Mouse (Mus musculus) hematopoietic stem cell, adult 5-6 weeks (primary cell): ENCODE results near the gene Trir. TPM values are rescaled to one million over a fixed set of nuclear protein-coding genes. Genes with fewer than 3 reads are reported as not detected.
A peak's percentile ranks its signal among the peaks of the same experiment; 100 is the strongest.

Experiments
- ATAC-seq, 2 experiments: fragments of 125-278 bp in 1 of 2; replicated peaks in 1 of 2; 2 replicates each; pipeline ENCODE4 v1.8.0; 2016 to 2017; ENCODE audit warnings: inconsistent platforms in 2 of 2, mild to moderate bottlenecking in 2 of 2, moderate number of reproducible peaks in 2 of 2, low read depth in 1 of 2, moderate TSS enrichment in 1 of 2; ENCODE audit not compliant: low FRiP score in 2 of 2, poor library complexity in 2 of 2, severe bottlenecking in 2 of 2, insufficient read depth in 1 of 2, low TSS enrichment in 1 of 2
- total RNA-seq: library from RNA; stranded (forward); fragments of 172-1452, 232-1000 nt; gene quantifications from 2 replicates; pipeline ENCODE4 v1.2.3, GENCODE M21; 2017

The Trir gene
- total RNA-seq, 1 experiment from 2014 or later = 245 TPM

GRCm38 (mm10) chr8:84989810-84990209, 36.8 kb upstream of the Trir start:
- peak; percentile 43 to 51; a peak in 3 of 4 replicates for ATAC-seq

- peak; percentile 79 to 87 for ATAC-seq
Observed at GRCm38 (mm10) chr8:84990349-84990748, 36.3 kb upstream of the Trir start, which contains the start of gene Hook2. Hook2 (plus strand) TSS chr8:84990603.

- peak in 1 of 2 experiments; percentile 8; a peak in 1 of 4 replicates for ATAC-seq
Observed at GRCm38 (mm10) chr8:84990836-84991235, 35.8 kb upstream of the Trir start.

DNA sequence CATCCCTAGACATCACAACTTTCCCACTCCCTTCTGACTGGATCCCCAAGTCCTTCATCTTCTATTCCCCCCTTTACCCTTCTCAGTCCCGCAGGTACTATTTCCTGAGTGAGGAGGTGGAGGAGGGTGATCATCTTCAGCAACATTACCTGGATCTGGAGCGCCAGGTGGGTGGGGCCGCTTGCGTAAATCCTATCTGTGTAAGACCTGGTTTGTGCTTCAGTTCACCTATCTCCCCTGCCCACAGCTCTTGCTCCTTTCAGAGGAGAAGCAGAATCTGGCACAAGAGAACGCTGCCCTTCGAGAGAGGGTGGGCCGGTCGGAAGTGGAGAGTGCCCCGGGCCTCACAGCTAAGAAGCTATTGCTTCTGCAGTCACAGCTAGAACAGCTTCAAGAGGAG, 32.2 kb upstream of the Trir start:
- ATAC-seq = no peak

GRCm38 (mm10) chr8:84995680-84996079, 30.9 kb upstream of the Trir start:
- ATAC-seq = no peak

- ATAC-seq = no peak
Observed at GRCm38 (mm10) chr8:84996978-84997377, 29.6 kb upstream of the Trir start.

GRCm38 (mm10) chr8:84997649-84998295, 28.9 kb upstream of the Trir start:
- peak; percentile 96 to 99 for ATAC-seq

- ATAC-seq = 0 out of 4 replicates have a peak, but pooled peaks of 1 of the 2 experiments have one; percentile 16
Observed at GRCm38 (mm10) chr8:85007686-85008085, 18.9 kb upstream of the Trir start.

DNA sequence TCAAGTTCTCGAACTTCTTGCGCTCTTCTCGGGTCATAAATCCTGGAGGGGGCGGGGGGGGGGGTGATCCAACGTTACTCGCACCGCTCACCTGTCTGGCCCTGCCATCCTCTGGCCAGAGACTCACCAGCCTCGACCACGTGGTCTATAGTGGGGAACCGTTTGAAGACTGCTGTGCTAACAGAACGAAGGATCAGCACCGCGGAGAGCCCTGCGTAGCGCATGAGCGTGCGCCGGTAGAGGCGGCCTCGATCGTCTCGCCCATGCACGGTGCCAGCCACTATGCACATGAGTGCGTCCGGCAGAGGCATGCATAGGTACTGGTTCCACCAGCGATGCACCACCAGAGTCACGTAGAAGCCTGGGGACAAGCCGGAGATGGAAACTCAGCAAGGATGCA, 15.4 kb upstream of the Trir start:
- ATAC-seq = peak in 1 of 2 experiments; percentile 31; a peak in 1 of 4 replicates

DNA sequence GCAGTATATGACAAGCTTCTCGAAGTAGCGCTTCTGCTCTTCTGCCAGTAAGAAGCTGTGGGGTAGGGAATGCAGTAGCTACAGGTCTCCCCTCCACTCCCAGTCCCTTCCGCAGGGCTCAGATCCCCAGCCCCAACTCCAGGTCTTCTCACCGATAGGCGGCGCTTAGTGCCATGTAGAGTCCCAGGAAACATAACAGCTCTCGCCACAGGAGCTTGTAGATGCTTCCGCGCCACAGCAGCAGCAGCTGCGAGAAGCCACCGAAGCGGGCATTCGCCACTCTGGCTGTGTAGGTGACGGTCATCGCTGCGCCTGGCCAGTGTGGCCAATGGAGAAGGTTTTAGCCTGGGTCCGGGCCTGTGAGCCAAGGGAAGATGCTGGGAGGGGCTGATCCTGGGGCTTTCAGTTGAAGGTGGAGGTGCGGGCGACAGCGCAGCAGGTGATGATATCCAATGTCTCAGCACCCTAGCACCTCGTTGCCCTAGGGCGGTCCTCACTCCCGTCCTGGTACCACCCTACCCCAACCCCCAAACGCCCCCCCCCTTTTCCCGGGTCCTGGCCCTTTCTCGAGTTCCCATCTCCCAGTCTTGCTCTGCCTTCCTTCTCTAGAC, 13.3 kb upstream of the Trir start:
- ATAC-seq = peak; percentile 73 to 79

DNA sequence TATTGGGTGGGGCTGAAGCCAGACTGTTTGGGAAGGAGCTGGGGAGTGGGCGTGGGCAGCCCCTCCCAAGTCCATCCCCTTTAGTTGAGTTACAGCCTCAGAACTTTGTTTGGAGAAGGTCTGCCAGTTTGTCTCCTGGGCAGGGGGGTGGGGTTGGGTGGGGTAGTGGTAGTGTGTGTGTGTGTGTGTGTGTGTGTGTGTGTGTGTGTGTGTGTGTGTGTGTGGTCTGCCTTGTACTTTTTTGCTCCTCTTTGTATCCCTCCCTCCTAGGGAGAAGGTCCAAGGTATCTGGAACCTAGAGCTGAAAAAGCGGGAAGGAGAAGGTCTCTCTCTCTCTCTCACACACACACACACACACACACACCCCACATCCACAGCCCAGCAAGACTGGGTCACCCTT, 12.2 kb upstream of the Trir start, which contains the start of gene Best2:
Gene Best2 (minus strand): TSS at position 101 of the 400 bp plus-strand sequence.
- no peak for ATAC-seq

DNA sequence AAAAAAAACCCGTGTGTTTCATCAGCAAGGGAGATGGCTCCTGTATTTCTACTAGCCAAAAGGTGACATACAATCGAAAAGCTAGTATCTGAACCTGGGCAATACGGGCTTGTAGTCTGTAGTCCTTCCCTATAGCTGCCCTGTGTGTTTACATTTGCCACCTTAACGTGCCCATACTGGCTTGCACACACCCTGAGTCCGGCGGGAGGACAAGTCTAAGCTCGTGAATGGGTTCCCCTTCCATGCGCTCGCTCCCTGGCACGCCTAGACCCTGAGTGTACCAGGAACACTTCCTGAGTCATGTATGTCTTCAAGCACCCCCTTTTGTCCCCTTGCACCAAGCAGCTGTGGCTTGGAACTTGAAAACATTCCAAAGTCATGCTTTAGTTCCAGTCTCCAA, 9.9 kb upstream of the Trir start:
- ATAC-seq = no peak

GRCm38 (mm10) chr8:85017209-85017608, 9.4 kb upstream of the Trir start:
- no peak for ATAC-seq

GRCm38 (mm10) chr8:85021514-85022055, 5.0 kb upstream of the Trir start:
- ATAC-seq = no peak

DNA sequence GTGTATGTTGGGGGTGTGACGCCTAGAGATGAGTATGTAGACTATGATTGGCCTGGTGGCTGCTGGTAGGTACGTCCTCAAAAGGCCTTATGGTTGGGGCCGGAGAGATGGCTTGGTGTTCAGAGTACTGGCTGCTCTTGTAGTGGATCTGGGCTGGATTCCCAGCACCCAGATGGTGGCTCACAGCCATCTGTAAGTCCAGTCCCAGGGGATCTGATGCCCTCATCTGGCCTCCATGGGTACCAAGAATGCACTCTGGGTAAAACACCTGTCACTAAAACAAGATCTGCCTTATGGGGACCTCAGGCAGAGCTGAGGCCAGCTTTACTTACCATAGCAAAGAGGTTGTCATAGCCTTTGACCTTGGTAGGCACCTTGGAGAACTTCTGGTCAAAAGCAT, 2.8 kb upstream of the Trir start:
- no peak for ATAC-seq

GRCm38 (mm10) chr8:85025098-85025932, 1.3 kb upstream of the Trir start, which contains the start of gene Asna1:
Asna1 (minus strand) TSS chr8:85025281.
- peak; percentile 90 for ATAC-seq

- ATAC-seq = no peak
Observed at GRCm38 (mm10) chr8:85027516-85027855, 863 bp downstream of the Trir start.

DNA sequence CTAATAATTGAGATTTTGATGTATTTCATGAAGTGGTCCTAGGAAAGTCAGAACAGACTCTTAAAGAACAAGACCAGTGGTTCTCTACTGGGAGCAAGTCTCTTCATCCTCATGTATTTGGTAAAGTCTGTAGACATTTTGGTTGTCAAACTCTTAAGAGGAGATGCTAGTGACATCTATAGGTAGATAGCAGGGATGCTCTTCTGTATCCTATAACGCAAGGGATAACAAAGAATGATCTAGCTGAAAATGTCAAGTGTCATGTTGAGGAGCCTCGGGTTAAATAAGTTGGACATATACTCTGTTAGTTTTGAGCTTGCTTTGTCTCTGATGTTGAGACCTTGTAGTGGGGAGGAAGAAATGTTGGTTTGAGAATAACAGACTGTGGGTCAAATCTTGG, 1.3 kb downstream of the Trir start:
- no peak for ATAC-seq
